Mouse (Mus musculus): ENCODE data around the gene Ugt1a2.

DNA sequence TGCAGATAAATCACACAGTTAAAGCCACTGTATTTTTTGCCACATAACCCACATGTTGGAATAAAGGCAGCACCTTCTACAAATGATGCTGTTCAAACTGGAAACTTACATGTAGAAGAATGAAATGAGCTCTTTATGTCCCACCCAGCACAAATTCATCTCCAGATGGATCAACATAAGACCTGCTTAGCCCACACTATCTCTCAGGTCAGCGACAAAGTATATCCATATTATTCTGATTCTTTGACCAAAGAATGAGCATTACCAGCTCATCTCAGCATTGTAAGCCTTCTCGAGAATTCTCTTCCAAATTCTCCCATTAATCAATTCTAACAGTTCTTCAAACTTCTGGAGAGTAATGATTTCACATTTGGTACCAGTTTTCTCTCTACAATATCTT, 21.8 kb downstream of the Ugt1a2 start:
- TF ChIP-seq POLR2A (IDR thresholded peaks at IDR 0.05; ENCODE audit: control insufficient read depth, extremely low read depth, insufficient read depth, low read length, poor library complexity) (no peak), CTCF (IDR thresholded peaks at IDR 0.05; ENCODE audit: borderline replicate concordance, control insufficient read depth, extremely low read depth, insufficient read depth, low read length, poor library complexity) (no peak)

All from thymus, adult 2 months (tissue).